Mouse (Mus musculus): ENCODE data around the gene Capn12. TPM values are rescaled to one million over a fixed set of nuclear protein-coding genes. Genes with fewer than 3 reads are reported as not detected.

Gene Capn12
- polyA plus RNA-seq, 1 experiment from 2014 or later, result 0.58 TPM

DNA sequence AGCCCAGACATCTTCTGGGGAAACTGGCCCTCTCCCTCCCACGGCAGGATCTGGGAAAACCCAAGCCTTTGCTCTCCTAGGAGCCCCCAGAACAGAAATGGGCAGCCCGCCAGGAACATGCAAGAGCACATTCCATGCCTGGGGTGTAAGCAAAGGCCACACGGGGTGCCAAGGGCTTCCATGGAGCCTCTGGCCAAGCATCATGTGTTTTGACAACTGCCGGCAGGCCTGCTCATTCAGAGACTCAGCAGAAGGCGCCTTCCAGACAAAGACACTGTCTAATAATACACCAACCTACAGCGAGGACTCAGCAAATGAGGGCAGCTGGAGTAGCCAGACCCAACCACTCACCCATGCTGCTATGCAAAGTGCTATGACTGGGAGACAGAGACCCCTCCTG, 38.6 kb downstream of the Capn12 start:
- Histone ChIP-seq H3K9me3 (ENCODE audit: control insufficient read depth, low read length) (no peaks in the 10 kb centered on the region), H3K9ac (ENCODE audit: low read depth, low read length) (no peak overlapping the region), H3K4me3 (ENCODE audit: low read depth, low read length) (no peak overlapping the region), H3K36me3 (ENCODE audit: control insufficient read depth, insufficient read depth, low read length) (peaks cover 46% of the 10 kb centered on the region), H3K4me2 (ENCODE audit: low read depth, low read length) (peak overlapping the region; percentile 27; the same call in 1 of the 2 replicates), H3K27ac (replicated peaks; ENCODE audit: low read depth, low read length) (peak overlapping the region; percentile 81), H3K27me3 (replicated peaks; ENCODE audit: control insufficient read depth, insufficient read depth, low read length) (no peaks in the 10 kb centered on the region), H3K4me1 (ENCODE audit: control insufficient read depth, insufficient read depth, low read length) (peaks cover 57% of the 10 kb centered on the region)
- 23% methylated on average over 6 of the region's 6 CpGs for WGBS
- ATAC-seq (ENCODE audit: low read depth) (peak; percentile 83), DNase-seq (ENCODE audit: low spot score) (peak; percentile 96)

GRCm38 (mm10) chr7:28921178-28921577, 40.0 kb downstream of the Capn12 start:
- Histone ChIP-seq H3K27me3 (replicated peaks; ENCODE audit: control insufficient read depth, insufficient read depth, low read length) (no peaks in the 10 kb centered on the region), H3K9ac (ENCODE audit: low read depth, low read length) (no peak overlapping the region), H3K9me3 (ENCODE audit: control insufficient read depth, low read length) (no peaks in the 10 kb centered on the region), H3K36me3 (ENCODE audit: control insufficient read depth, insufficient read depth, low read length) (peaks cover 33% of the 10 kb centered on the region), H3K4me1 (ENCODE audit: control insufficient read depth, insufficient read depth, low read length) (peaks cover 70% of the 10 kb centered on the region), H3K4me2 (ENCODE audit: low read depth, low read length) (no peak overlapping the region), H3K4me3 (ENCODE audit: low read depth, low read length) (no peak overlapping the region), H3K27ac (replicated peaks; ENCODE audit: low read depth, low read length) (no peak overlapping the region)
- ATAC-seq (ENCODE audit: low read depth) (no peak), DNase-seq (ENCODE audit: low spot score) (no peak)
- WGBS, result 91% methylated on average over 3 of the region's 3 CpGs

GRCm38 (mm10) chr7:28921722-28922465, 40.7 kb downstream of the Capn12 start:
- H3K4me1 ChIP-seq (ENCODE audit: control insufficient read depth, insufficient read depth, low read length), result peaks cover 69% of the 10 kb centered on the region
- no peak for DNase-seq (ENCODE audit: low spot score)
- WGBS, result 87% methylated on average over 8 of the region's 8 CpGs
- H3K36me3 ChIP-seq (ENCODE audit: control insufficient read depth, insufficient read depth, low read length), result peaks cover 26% of the 10 kb centered on the region
- H3K4me3 ChIP-seq (ENCODE audit: low read depth, low read length), result no peak overlapping the region
- H3K9ac ChIP-seq (ENCODE audit: low read depth, low read length), result no peak overlapping the region
- ATAC-seq (ENCODE audit: low read depth), result no peak
- no peak overlapping the region; the same call in 1 of the 2 replicates for H3K27ac ChIP-seq (replicated peaks; ENCODE audit: low read depth, low read length)
- no peaks in the 10 kb centered on the region for H3K27me3 ChIP-seq (replicated peaks; ENCODE audit: control insufficient read depth, insufficient read depth, low read length)
- H3K4me2 ChIP-seq (ENCODE audit: low read depth, low read length), result no peak overlapping the region
- H3K9me3 ChIP-seq (ENCODE audit: control insufficient read depth, low read length), result no peaks in the 10 kb centered on the region

DNA sequence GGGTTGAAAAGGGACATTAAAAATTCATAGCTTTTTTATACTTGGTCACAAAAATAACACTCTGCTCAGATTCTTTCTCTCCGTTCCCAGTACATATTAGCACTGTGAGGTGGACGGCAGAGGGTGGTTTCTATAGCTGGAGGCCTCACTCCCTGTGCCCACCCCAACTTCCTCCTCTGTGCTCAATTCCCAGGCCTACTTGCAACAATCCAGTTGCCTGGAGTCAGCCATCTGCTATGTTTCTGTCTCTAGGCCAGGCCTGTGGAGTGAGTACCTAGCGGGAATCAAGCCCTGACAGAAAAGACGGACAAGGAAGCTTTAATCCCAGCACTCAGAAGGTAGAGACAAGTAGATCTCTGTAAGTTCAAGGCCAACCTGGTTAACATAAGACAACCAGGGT, 41.4 kb downstream of the Capn12 start:
- H3K9ac ChIP-seq (ENCODE audit: low read depth, low read length), result no peak overlapping the region
- 57% methylated on average over 4 of the region's 4 CpGs for WGBS

GRCm38 (mm10) chr7:28923865-28924291, 42.7 kb downstream of the Capn12 start:
- H3K4me1 ChIP-seq (ENCODE audit: control insufficient read depth, insufficient read depth, low read length), result peaks cover 52% of the 10 kb centered on the region
- no peak overlapping the region for H3K9ac ChIP-seq (ENCODE audit: low read depth, low read length)
- ATAC-seq (ENCODE audit: low read depth) (no peak; the same call in 1 of the 2 replicates), DNase-seq (ENCODE audit: low spot score) (peak; percentile 75)
- no peaks in the 10 kb centered on the region for H3K27me3 ChIP-seq (replicated peaks; ENCODE audit: control insufficient read depth, insufficient read depth, low read length)
- 11% methylated on average over 4 of the region's 4 CpGs for WGBS
- peak overlapping the region; percentile 8; the same call in 1 of the 2 replicates for H3K4me2 ChIP-seq (ENCODE audit: low read depth, low read length)
- peak overlapping the region; percentile 81 for H3K27ac ChIP-seq (replicated peaks; ENCODE audit: low read depth, low read length)
- H3K36me3 ChIP-seq (ENCODE audit: control insufficient read depth, insufficient read depth, low read length), result peaks cover 7% of the 10 kb centered on the region
- H3K4me3 ChIP-seq (ENCODE audit: low read depth, low read length), result no peak overlapping the region
- no peaks in the 10 kb centered on the region for H3K9me3 ChIP-seq (ENCODE audit: control insufficient read depth, low read length)

More for the DNA sequence above, 41.4 kb downstream of the Capn12 start:
- Histone ChIP-seq H3K27me3 (replicated peaks; ENCODE audit: control insufficient read depth, insufficient read depth, low read length) (no peaks in the 10 kb centered on the region), H3K4me2 (ENCODE audit: low read depth, low read length) (no peak overlapping the region), H3K27ac (replicated peaks; ENCODE audit: low read depth, low read length) (peak overlapping the region; percentile 46; the same call in 1 of the 2 replicates), H3K36me3 (ENCODE audit: control insufficient read depth, insufficient read depth, low read length) (peaks cover 18% of the 10 kb centered on the region), H3K4me3 (ENCODE audit: low read depth, low read length) (no peak overlapping the region), H3K9me3 (ENCODE audit: control insufficient read depth, low read length) (no peaks in the 10 kb centered on the region), H3K4me1 (ENCODE audit: control insufficient read depth, insufficient read depth, low read length) (peaks cover 62% of the 10 kb centered on the region)
- no peak for ATAC-seq (ENCODE audit: low read depth)
- DNase-seq (ENCODE audit: low spot score), result no peak

DNA sequence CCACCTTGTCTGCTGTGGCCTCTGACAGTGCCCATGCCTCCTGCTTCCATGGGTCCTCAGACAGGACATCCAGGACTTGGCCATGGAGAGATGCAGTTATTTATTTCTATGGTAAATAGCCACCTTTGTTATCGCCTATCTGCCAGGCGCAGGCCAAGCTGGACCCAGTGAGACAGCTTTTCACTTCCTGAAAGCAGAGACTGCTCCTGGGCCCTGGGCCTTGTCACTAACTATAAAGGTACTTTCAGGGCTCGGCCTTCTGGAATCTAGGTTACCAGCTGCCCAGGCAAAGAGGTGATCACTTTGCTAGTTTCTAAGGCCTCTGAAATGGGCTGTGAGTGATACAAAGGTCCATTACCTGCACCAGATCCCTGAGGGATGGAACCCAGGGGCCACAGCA, 43.6 kb downstream of the Capn12 start:
- 68% methylated on average over 3 of the region's 3 CpGs for WGBS
- peak overlapping the region; percentile 35 for H3K9ac ChIP-seq (ENCODE audit: low read depth, low read length)

GRCm38 (mm10) chr7:28925317-28925716, 44.1 kb downstream of the Capn12 start:
- Histone ChIP-seq H3K27me3 (replicated peaks; ENCODE audit: control insufficient read depth, insufficient read depth, low read length) (no peaks in the 10 kb centered on the region), H3K27ac (replicated peaks; ENCODE audit: low read depth, low read length) (peak overlapping the region; percentile 81), H3K9me3 (ENCODE audit: control insufficient read depth, low read length) (no peaks in the 10 kb centered on the region), H3K9ac (ENCODE audit: low read depth, low read length) (peak overlapping the region; percentile 35), H3K4me3 (ENCODE audit: low read depth, low read length) (no peak overlapping the region), H3K4me2 (ENCODE audit: low read depth, low read length) (no peak overlapping the region), H3K36me3 (ENCODE audit: control insufficient read depth, insufficient read depth, low read length) (peaks cover 4% of the 10 kb centered on the region; the same call in 1 of the 2 replicates), H3K4me1 (ENCODE audit: control insufficient read depth, insufficient read depth, low read length) (peaks cover 51% of the 10 kb centered on the region)
- DNase-seq (ENCODE audit: low spot score) (peak; percentile 82), ATAC-seq (ENCODE audit: low read depth) (peak; percentile 72)
- WGBS, result 21% methylated on average over 9 of the region's 9 CpGs

More for the DNA sequence above, 43.6 kb downstream of the Capn12 start:
- Histone ChIP-seq H3K4me2 (ENCODE audit: low read depth, low read length) (no peak overlapping the region), H3K9me3 (ENCODE audit: control insufficient read depth, low read length) (no peaks in the 10 kb centered on the region), H3K27me3 (replicated peaks; ENCODE audit: control insufficient read depth, insufficient read depth, low read length) (no peaks in the 10 kb centered on the region), H3K4me1 (ENCODE audit: control insufficient read depth, insufficient read depth, low read length) (peaks cover 51% of the 10 kb centered on the region), H3K27ac (replicated peaks; ENCODE audit: low read depth, low read length) (peak overlapping the region; percentile 81), H3K4me3 (ENCODE audit: low read depth, low read length) (no peak overlapping the region), H3K36me3 (ENCODE audit: control insufficient read depth, insufficient read depth, low read length) (peaks cover 4% of the 10 kb centered on the region; the same call in 1 of the 2 replicates)
- DNase-seq (ENCODE audit: low spot score) (no peak), ATAC-seq (ENCODE audit: low read depth) (no peak)

GRCm38 (mm10) chr7:28926172-28926571, 45.0 kb downstream of the Capn12 start:
- H3K4me3 ChIP-seq (ENCODE audit: low read depth, low read length), result no peak overlapping the region
- H3K4me1 ChIP-seq (ENCODE audit: control insufficient read depth, insufficient read depth, low read length), result peaks cover 53% of the 10 kb centered on the region
- H3K27ac ChIP-seq (replicated peaks; ENCODE audit: low read depth, low read length), result peak overlapping the region; percentile 46
- no peak overlapping the region for H3K4me2 ChIP-seq (ENCODE audit: low read depth, low read length)
- ATAC-seq (ENCODE audit: low read depth) (no peak), DNase-seq (ENCODE audit: low spot score) (no peak)
- H3K9ac ChIP-seq (ENCODE audit: low read depth, low read length), result no peak overlapping the region
- H3K36me3 ChIP-seq (ENCODE audit: control insufficient read depth, insufficient read depth, low read length), result peaks cover 2% of the 10 kb centered on the region; the same call in 1 of the 2 replicates
- no peaks in the 10 kb centered on the region for H3K9me3 ChIP-seq (ENCODE audit: control insufficient read depth, low read length)
- WGBS, result 71% methylated on average over 2 of the region's 2 CpGs
- no peaks in the 10 kb centered on the region for H3K27me3 ChIP-seq (replicated peaks; ENCODE audit: control insufficient read depth, insufficient read depth, low read length)
